Mouse (Mus musculus) frontal cortex, adult (tissue): ENCODE results near the gene Plg.

ENCODE experiments used
- ATAC-seq: cut with Nextera tagmentation; 2 replicates; pipeline ENCODE4 v1.9.2; 2017; ENCODE audit warnings: mild to moderate bottlenecking, moderate library complexity, mixed read lengths; ENCODE audit not compliant: low TSS enrichment

Plg gene

GRCm38 (mm10) chr17:12385049-12385794 lies 6.8 kb downstream of the Plg start:
- no peak for ATAC-seq

- no peak for ATAC-seq
These were observed 9.4 kb downstream of the Plg start for GRCm38 (mm10) chr17:12387781-12388180.

- no peak for ATAC-seq
These were observed 9.8 kb downstream of the Plg start for GRCm38 (mm10) chr17:12388239-12388638.

- no peak for ATAC-seq
These were observed 17.8 kb downstream of the Plg start for GRCm38 (mm10) chr17:12396163-12396677.

GRCm38 (mm10) chr17:12403420-12403819 lies 25.0 kb downstream of the Plg start:
- ATAC-seq = no peak

- ATAC-seq = no peak
These were observed 31.0 kb downstream of the Plg start for GRCm38 (mm10) chr17:12409346-12409944.

GRCm38 (mm10) chr17:12412181-12412890 lies 33.9 kb downstream of the Plg start:
- no peak for ATAC-seq

GRCm38 (mm10) chr17:12412891-12413237 lies 34.5 kb downstream of the Plg start:
- no peak for ATAC-seq

GRCm38 (mm10) chr17:12415031-12415735 lies 36.8 kb downstream of the Plg start:
- no peak for ATAC-seq

- no peak for ATAC-seq
These were observed 37.3 kb downstream of the Plg start for GRCm38 (mm10) chr17:12415741-12416140.

GRCm38 (mm10) chr17:12416250-12416895 lies 38.0 kb downstream of the Plg start:
- ATAC-seq = peak; percentile 51; the same call in 1 of the 2 replicates

- ATAC-seq = peak; percentile 51
These were observed 41.2 kb downstream of the Plg start for GRCm38 (mm10) chr17:12419491-12420079.

GRCm38 (mm10) chr17:12420886-12421574 lies 42.6 kb downstream of the Plg start:
- ATAC-seq = 0 out of 2 replicates have a peak, but pooled peaks have one; percentile 13

- ATAC-seq = no peak
These were observed 43.7 kb downstream of the Plg start for GRCm38 (mm10) chr17:12422143-12422542.

- ATAC-seq = no peak
These were observed 48.7 kb downstream of the Plg start for GRCm38 (mm10) chr17:12427156-12427555.

- ATAC-seq = no peak
These were observed 50.0 kb downstream of the Plg start for GRCm38 (mm10) chr17:12428369-12428768.

- ATAC-seq = peak; percentile 95
These were observed 53.3 kb downstream of the Plg start for GRCm38 (mm10) chr17:12431707-12432106.

GRCm38 (mm10) chr17:12437771-12438170 lies 59.4 kb downstream of the Plg start:
- ATAC-seq = no peak

GRCm38 (mm10) chr17:12444561-12444960 lies 66.2 kb downstream of the Plg start:
- ATAC-seq = no peak

- 0 out of 2 replicates have a peak, but pooled peaks have one; percentile 31 for ATAC-seq
These were observed 72.8 kb downstream of the Plg start for GRCm38 (mm10) chr17:12451234-12451633.
